Mouse (Mus musculus): ENCODE data around the gene Jchain.

Gene Jchain

DNA sequence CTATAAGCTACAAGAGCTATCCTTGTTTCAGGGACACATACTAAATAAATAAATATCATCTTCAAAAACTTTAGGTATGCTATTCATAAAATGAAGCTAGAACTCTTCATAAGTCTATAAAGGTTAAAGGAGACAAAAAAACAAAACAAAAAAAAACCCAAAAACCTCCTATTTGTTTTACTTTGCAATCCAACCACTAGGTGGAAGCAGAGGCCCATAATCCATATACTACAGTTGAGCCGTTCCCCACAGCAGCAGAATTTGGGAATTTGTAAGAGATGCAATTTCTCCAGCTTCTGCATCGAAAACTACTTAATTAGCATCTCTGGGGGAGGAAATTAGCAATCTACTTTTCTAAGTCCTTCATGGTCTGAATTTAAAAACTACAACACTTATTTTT is 8.5 kb downstream of the Jchain start:
- peak; percentile 62 to 64 for DNase-seq

- no peak for DNase-seq
These were observed 18.7 kb downstream of the Jchain start for GRCm38 (mm10) chr5:88508990-88509389.

- DNase-seq, result no peak
These were observed 19.1 kb downstream of the Jchain start for GRCm38 (mm10) chr5:88508555-88508954.

- DNase-seq, result no peak
These were observed 27.9 kb downstream of the Jchain start for GRCm38 (mm10) chr5:88499781-88500180.

- no peak for DNase-seq
These were observed 36.6 kb downstream of the Jchain start for GRCm38 (mm10) chr5:88491111-88491510.

- no peak for DNase-seq
These were observed 38.7 kb downstream of the Jchain start for GRCm38 (mm10) chr5:88489004-88489403.

GRCm38 (mm10) chr5:88487675-88488074 is 40.0 kb downstream of the Jchain start, which contains the start of gene Enam:
TSS of gene Enam (plus strand) at chr5:88487975.
- no peak for DNase-seq

Measured in cerebellum, postnatal 14 days (tissue).